Mouse (Mus musculus): ENCODE results near the gene Cdkl5. TPM values are rescaled to one million over a fixed set of nuclear protein-coding genes. Genes with fewer than 3 reads are reported as not detected.

Cdkl5 gene
- polyA plus RNA-seq, 1 experiment from 2014 or later: 2.7 TPM

Other genes with a start within 250 kb of the Cdkl5 start
- not detected in 2 replicates for gene Rs1, start 226.7 kb downstream of the Cdkl5 start, polyA plus RNA-seq (2015; fragmentation: Nextera tagmentation; extraction: Ambion mirVana)
- gene Gja6, start 87.7 kb downstream of the Cdkl5 start, polyA plus RNA-seq (2015; fragmentation: Nextera tagmentation; extraction: Ambion mirVana): 0.33 and 0.79 TPM in 2 replicates
- gene Scml2, start 122.5 kb upstream of the Cdkl5 start, polyA plus RNA-seq (2015; fragmentation: Nextera tagmentation; extraction: Ambion mirVana): 4.5 and 4.6 TPM in 2 replicates

Data from embryonic facial prominence, embryonic 15.5 days (tissue).